Mouse (Mus musculus): ENCODE measurements around the gene Arl5c. TPM values are rescaled to one million over a fixed set of nuclear protein-coding genes. Genes with fewer than 3 reads are reported as not detected.
"Not testable (repeated sequence)": the region's sequence is repeated elsewhere in the genome, so short reads cannot be mapped to it uniquely, and the experiment has no call there.

Gene Arl5c
- polyA plus RNA-seq, 1 experiment = 9.1 TPM

- peaks cover 8% of the 10 kb centered on the region for H3K9me3 ChIP-seq
- H3K27me3 ChIP-seq (replicated peaks) = peaks cover 28% of the 10 kb centered on the region
- peaks cover 62% of the 10 kb centered on the region for H3K4me1 ChIP-seq
- TF ChIP-seq GATA1 (IDR thresholded peaks at IDR 0.05; ENCODE audit: borderline replicate concordance, low read length) = no peak
- TF ChIP-seq FLI1 (IDR thresholded peaks at IDR 0.05; ENCODE audit: low read length) = no peak
- no peaks in the 10 kb centered on the region for H3K36me3 ChIP-seq (replicated peaks; ENCODE audit: low read length)
- H3K4me3 ChIP-seq (replicated peaks) = no peak overlapping the region
These were observed 41.4 kb downstream of the Arl5c start for GRCm38 (mm10) chr11:97954469-97955141.

- Histone ChIP-seq H3K36me3 (replicated peaks; ENCODE audit: low read length) (no peaks in the 10 kb centered on the region), H3K4me3 (replicated peaks) (no peak overlapping the region), H3K27me3 (replicated peaks) (peaks cover 31% of the 10 kb centered on the region), H3K4me1 (peaks cover 55% of the 10 kb centered on the region), H3K9me3 (peaks cover 8% of the 10 kb centered on the region)
- TF ChIP-seq GATA1 (IDR thresholded peaks at IDR 0.05; ENCODE audit: borderline replicate concordance, low read length) (no peak), FLI1 (IDR thresholded peaks at IDR 0.05; ENCODE audit: low read length) (no peak)
These were observed 42.1 kb downstream of the Arl5c start for GRCm38 (mm10) chr11:97953939-97954275.

DNA sequence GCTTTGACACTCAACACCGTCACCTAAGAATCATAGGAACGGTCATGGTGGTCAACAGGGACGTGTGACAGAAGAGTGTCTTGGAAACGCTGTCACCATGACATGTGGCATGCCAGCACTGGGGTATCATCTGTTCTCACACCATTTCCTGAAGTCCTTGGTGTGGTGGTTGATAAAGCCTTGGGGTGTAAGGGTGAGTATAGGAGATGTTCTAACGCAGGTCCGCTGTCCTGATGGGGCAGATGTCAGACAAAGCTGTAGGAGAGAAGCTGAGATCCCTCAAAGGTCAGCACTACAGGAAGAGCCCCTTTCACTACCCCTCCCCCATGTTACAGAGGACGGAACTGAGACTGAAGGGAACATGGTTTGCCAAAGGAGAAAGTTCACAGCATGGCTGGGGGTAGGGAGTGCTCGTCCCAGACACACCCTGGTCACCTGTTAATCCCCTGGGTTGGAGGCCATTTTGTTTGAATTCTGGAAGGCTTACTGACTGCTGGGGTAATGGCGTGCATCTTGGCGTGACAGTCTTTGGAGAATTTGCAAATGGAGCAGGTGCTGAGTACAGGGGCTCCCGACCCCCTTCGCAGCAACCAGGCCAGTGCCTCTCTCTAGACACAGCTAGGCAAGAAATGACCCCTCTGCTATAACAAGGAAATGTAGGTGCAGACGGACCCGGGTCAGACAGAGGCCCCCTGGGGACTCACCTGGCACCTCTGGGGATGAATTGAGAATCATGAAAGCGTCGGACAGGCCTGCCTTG, 42.6 kb downstream of the Arl5c start:
- Histone ChIP-seq H3K9me3 (peaks cover 8% of the 10 kb centered on the region), H3K27me3 (replicated peaks) (peaks cover 35% of the 10 kb centered on the region), H3K4me1 (peaks cover 50% of the 10 kb centered on the region), H3K36me3 (replicated peaks; ENCODE audit: low read length) (no peaks in the 10 kb centered on the region), H3K4me3 (replicated peaks) (no peak overlapping the region)
- no peak for TF ChIP-seq FLI1 (IDR thresholded peaks at IDR 0.05; ENCODE audit: low read length)
- TF ChIP-seq GATA1 (IDR thresholded peaks at IDR 0.05; ENCODE audit: borderline replicate concordance, low read length) = no peak

GRCm38 (mm10) chr11:97952367-97953006, 43.5 kb downstream of the Arl5c start:
- no peak overlapping the region for H3K4me3 ChIP-seq (replicated peaks)
- peaks cover 35% of the 10 kb centered on the region for H3K27me3 ChIP-seq (replicated peaks)
- peaks cover 46% of the 10 kb centered on the region for H3K4me1 ChIP-seq
- TF ChIP-seq GATA1 (IDR thresholded peaks at IDR 0.05; ENCODE audit: borderline replicate concordance, low read length) = no peak
- TF ChIP-seq FLI1 (IDR thresholded peaks at IDR 0.05; ENCODE audit: low read length) = no peak
- H3K36me3 ChIP-seq (replicated peaks; ENCODE audit: low read length) = no peaks in the 10 kb centered on the region
- peaks cover 8% of the 10 kb centered on the region for H3K9me3 ChIP-seq

DNA sequence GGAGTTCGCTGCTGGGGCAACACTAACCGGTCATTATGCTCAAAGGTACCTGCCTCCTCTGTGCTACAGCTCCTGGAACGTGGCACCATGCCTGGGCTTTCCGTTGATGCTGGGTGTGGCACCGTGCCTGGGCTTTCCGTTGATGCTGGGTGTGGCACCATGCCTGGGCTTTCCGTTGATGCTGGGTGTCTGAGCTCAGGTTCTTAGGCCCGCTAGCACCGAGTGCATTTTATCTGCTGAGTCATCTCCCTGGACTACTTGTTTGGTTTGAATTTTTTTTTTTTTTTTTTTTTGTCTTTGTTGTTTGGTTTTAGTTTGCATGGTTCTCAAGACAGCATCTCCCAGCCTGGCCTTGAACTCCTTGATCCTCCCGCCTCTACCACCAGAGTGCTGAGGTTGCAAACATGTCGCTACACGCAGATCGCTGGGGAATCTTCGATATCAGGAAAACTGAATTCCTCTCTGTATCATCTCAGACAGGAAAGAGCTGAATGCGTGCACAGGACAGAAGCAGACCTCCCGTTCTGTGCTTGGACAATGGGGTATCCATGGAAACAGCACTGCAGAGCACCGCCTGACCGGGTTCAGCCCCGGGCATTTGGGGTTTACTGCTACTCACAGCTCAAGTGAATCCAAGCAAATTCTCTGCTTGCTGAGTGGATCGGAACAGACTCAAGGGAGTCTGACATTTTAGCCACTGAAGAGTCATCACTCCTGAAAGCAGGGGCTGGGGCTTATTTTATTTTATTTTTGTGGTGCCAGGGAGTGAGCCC, 46.1 kb downstream of the Arl5c start:
- Histone ChIP-seq H3K4me1 (peaks cover 24% of the 10 kb centered on the region), H3K36me3 (replicated peaks; ENCODE audit: low read length) (no peaks in the 10 kb centered on the region), H3K9me3 (peaks cover 8% of the 10 kb centered on the region), H3K27me3 (replicated peaks) (peaks cover 24% of the 10 kb centered on the region), H3K4me3 (replicated peaks) (no peak overlapping the region)
- TF ChIP-seq GATA1 (IDR thresholded peaks at IDR 0.05; ENCODE audit: borderline replicate concordance, low read length) (no peak), FLI1 (IDR thresholded peaks at IDR 0.05; ENCODE audit: low read length) (no peak)

GRCm38 (mm10) chr11:97947426-97947825, 48.6 kb downstream of the Arl5c start:
- H3K4me3 ChIP-seq (replicated peaks) = no peak overlapping the region
- H3K4me1 ChIP-seq = peaks cover 17% of the 10 kb centered on the region
- TF ChIP-seq GATA1 (IDR thresholded peaks at IDR 0.05; ENCODE audit: borderline replicate concordance, low read length) = no peak
- no peak for TF ChIP-seq FLI1 (IDR thresholded peaks at IDR 0.05; ENCODE audit: low read length)

DNA sequence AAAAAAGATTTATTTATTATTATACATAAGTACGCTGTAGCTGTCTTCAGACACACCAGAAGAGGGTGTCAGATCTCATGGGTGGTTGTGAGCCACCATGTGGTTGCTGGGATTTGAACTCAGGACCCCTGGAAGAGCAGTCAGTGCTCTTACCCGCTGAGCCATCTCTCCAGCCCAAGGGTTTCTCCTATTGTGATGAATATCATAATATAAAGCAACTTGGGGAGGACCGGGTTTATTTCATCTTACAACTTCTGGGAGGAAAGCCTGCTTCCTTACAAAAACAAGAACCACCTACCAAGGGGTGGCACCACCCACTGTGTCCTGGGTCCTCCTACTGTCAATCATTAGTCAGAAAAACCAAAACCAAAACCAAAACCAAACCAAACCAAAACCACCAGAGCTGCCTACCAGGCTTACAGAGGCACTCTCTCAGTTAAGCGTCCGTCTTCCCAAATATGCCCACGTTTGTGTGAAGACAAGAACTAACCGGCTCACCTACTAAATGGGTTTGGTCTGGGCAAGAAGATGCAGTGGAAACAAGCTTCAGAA, 50.2 kb downstream of the Arl5c start:
- H3K36me3 ChIP-seq (replicated peaks; ENCODE audit: low read length); H3K4me3 ChIP-seq (replicated peaks): not testable (repeated sequence)
- Histone ChIP-seq H3K4me1 (peaks cover 14% of the 10 kb centered on the region; the same call in 1 of the 2 replicates), H3K27me3 (replicated peaks) (peaks cover 37% of the 10 kb centered on the region), H3K9me3 (peaks cover 12% of the 10 kb centered on the region)

More at GRCm38 (mm10) chr11:97947426-97947825, 48.6 kb downstream of the Arl5c start:
- Histone ChIP-seq H3K9me3 (peaks cover 18% of the 10 kb centered on the region), H3K36me3 (replicated peaks; ENCODE audit: low read length) (no peaks in the 10 kb centered on the region), H3K27me3 (replicated peaks) (peaks cover 26% of the 10 kb centered on the region)

- Histone ChIP-seq H3K36me3 (replicated peaks; ENCODE audit: low read length) (no peaks in the 10 kb centered on the region), H3K4me1 (peaks cover 12% of the 10 kb centered on the region; the same call in 1 of the 2 replicates), H3K9me3 (peaks cover 10% of the 10 kb centered on the region), H3K27me3 (replicated peaks) (peaks cover 43% of the 10 kb centered on the region), H3K4me3 (replicated peaks) (no peak overlapping the region)
- TF ChIP-seq GATA1 (IDR thresholded peaks at IDR 0.05; ENCODE audit: borderline replicate concordance, low read length) (no peak), FLI1 (IDR thresholded peaks at IDR 0.05; ENCODE audit: low read length) (no peak)
These were observed 51.0 kb downstream of the Arl5c start for GRCm38 (mm10) chr11:97945031-97945430.

GRCm38 (mm10) chr11:97943256-97943655, 52.7 kb downstream of the Arl5c start:
- Histone ChIP-seq H3K9me3 (peaks cover 10% of the 10 kb centered on the region), H3K4me1 (peaks cover 12% of the 10 kb centered on the region; the same call in 1 of the 2 replicates), H3K27me3 (replicated peaks) (peaks cover 52% of the 10 kb centered on the region), H3K36me3 (replicated peaks; ENCODE audit: low read length) (no peaks in the 10 kb centered on the region), H3K4me3 (replicated peaks) (no peak overlapping the region)
- no peak for TF ChIP-seq FLI1 (IDR thresholded peaks at IDR 0.05; ENCODE audit: low read length)
- no peak for TF ChIP-seq GATA1 (IDR thresholded peaks at IDR 0.05; ENCODE audit: borderline replicate concordance, low read length)
